Mouse (Mus musculus): ENCODE data around the gene Fam216a. TPM values are rescaled to one million over a fixed set of nuclear protein-coding genes. Genes with fewer than 3 reads are reported as not detected.
"Not testable (repeated sequence)": the region's sequence is repeated elsewhere in the genome, so short reads cannot be mapped to it uniquely, and the experiment has no call there.

Fam216a gene
- total RNA-seq, 4 experiments from 2014 or later: 11.6 to 14.3 (median 12.7) TPM

DNA sequence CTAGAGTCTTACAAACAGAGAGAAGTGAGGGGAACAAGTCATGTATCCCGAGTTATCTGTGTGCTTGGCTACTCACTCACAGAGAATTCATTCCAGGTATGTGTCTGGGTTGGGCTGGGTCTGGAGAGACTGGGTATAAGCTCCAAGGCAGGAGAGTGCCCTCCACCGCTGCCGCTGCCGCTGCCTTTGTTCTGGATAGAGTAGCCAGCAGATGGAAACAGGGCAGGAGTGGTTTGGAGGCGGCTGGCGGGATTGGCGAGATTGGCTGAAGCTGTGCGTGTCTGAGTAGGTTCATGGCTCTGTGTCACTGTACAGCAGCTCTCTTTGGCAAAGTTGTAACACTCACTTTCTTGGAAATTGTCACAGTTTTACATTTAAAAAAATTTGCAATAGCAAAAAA lies 48.6 kb downstream of the Fam216a start:
- DNase-seq (ENCODE audit: low spot score): no peak

DNA sequence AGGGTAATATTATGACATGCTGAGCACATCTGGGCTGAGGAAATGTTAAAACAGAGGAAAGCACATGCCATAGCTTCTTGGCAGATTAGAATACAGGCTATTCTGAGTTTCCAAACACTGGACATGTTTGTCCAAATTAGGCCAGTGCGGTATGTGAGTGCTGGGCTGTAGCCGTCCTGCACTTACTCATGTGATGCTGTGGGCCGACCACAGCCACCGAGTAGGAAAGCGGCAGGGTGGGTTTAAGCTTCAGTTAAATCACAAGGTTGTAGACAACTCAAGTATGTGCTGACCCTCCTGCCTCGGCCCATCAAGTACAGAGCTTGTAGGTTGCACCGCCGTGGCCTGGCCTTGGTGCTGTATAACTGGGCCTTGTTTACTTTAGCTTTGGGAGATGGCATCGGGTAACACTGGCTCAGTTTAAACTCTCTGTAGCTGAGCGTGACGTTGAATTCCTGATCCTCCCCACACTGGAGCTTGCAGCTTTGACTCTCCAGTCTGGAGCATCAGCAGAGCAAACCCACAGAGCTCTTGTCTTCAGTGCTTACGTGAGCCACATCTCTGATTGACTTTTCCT lies 51.9 kb downstream of the Fam216a start:
- no peak for DNase-seq (ENCODE audit: low spot score)

DNA sequence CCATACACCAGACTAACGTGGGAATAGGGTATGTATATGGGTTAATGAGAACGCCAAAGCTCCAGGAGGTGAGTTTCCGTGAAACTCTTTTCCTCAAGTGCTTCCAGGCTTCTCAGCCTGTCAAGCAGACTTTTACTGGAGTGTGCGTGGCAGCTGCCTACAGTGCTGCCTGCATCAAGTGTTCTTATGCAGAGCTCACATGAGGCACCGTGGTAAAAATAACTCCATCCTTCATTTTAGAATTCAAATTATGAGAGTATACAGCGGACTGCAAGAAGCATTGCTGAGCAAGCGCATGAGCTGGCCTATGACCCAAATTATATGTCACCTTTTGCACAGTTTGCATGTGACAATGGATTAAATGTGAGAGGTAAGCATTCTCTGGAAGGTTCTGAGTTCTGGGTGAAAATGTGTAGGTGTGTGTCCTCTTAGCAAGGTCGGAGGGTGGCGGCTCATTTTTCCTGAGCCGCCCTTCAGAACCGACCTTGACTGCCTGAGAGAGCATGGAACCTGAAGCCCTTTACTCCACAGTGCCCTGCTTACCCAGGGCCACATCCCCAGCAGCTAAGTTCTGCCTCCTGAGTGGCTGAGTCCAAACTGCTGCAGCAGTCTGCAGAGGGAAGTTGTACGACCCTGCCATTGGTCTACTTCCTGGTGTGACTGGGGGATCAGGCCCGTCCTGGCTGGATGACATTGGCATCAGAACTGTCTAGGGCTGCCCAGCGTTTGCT lies 52.5 kb downstream of the Fam216a start:
- DNase-seq (ENCODE audit: low spot score): peak; percentile 38

DNA sequence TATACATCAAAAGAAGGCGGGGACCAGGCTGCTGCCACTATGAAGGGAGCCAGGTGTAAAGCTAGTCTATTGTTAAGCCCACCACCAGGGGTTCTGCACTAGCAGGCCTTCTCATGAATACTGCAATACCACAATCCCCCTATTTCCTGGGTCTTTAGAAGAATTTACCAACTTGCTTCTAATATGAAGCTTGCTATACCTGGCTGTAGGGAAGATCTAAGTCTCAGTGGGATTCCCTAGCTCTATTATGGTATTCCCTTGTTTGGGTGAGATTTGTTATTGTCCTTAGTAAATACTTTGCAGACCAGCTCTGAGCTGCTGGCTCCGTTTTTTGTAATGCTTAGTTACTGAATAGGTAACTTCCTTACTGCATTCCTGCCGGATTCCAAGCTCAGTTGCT lies 53.2 kb downstream of the Fam216a start:
- not testable (repeated sequence) for DNase-seq (ENCODE audit: low spot score)

DNA sequence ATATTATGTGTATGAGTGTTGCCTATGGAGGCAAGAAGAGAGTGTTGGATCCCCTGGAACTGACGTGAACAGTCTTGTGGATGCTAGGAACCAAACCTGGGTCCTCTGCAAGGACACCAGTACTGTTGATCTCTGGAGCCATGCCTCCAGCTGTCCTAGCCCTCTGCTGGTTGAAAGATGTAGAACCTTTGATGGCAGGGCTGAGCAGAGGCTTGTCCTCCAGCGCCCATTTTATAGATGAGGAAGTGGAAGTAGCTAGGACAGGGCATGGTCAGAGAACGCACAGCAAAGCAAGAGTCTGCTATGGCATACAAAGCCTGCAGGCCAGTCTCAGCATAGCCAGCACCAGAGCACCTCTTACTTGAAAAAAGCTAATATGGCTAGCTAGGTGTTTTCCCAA lies 54.1 kb downstream of the Fam216a start:
- peak; percentile 48 for DNase-seq (ENCODE audit: low spot score)

DNA sequence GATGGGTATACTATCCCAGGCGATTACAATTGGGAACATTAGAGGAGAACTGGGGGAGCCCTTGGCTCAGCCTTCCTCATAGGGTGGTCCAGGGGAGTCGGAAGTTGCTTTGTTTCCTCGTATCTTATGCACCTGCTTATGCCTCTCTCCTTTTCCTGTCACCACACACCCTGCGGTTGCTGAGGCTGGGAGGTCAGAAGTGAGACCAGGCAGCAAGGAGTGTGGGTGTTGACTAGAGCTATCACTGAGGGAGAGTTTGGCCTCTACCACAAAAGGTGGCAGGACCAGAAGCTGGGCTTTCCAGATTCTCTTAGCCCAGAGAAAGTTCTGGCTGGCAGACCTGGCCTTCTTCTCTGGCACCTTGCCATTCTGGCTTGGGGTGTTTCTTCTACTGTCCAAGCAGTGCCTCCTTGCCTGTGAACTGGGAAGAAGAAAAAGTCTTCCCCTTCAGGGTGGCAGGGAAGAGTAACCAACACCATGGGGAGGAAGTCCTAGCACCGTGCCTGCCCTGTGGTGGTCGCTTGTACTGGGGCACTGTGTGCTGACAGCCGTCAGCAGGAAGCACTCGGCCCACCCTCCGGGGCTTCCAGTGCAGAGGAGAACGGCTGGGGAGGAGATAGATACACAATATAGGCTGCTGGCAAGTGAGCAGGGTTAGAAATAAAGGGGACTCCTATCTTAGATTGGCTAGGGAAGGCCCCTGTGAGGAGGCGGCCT lies 54.7 kb downstream of the Fam216a start:
- no peak for DNase-seq (ENCODE audit: low spot score)

DNA sequence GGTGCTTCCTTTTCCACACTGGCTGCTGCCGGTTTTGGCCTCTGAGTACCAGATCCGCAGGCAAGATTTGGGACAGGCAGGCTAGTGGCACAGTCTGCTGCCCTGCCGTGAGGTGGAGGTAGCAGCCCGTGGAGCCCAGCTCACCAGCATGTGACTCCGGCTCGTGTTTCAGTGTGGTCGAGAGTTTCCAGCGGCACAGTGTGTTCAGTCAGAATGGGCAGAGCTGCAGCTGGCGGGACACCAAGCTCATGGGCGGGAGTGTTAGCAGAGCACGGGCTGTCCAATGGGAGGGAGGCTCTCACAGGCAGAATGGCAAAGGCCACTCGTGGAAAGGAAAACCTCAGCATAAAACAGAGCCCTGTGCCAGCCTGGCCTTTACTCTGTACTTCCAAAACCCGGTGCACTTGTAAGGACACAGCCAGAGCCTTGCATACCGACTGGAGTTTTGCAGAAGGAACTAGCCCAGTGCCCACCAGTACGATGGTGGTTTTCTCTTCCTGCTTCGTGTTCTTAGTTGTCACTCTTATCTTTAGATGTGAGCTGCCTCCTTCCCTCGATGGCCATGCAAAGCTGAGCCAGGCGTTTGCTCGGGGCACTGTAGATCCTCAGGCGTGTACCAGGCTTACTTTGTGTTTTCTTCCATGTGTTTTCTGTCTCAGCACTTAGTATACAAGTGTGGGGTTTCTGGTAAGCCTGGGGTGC lies 57.0 kb downstream of the Fam216a start:
- peak; percentile 93 for DNase-seq (ENCODE audit: low spot score)

Other genes with a start within 250 kb of the Fam216a start
- gene Ccdc63, start 231.5 kb downstream of the Fam216a start, total RNA-seq (2022): under 1 TPM in 1 of 4 experiments, not detected in 3; 0.37 TPM
- 100 to 1,000 TPM in 3 of 4 experiments, 10 to 100 TPM in 1; 98.9 to 113 (median 108) TPM for gene Ppp1cc, start 214.1 kb downstream of the Fam216a start, total RNA-seq (2022)
- gene Hvcn1, start 165.6 kb downstream of the Fam216a start, total RNA-seq (2022): 1 to 10 TPM; 1.1 to 1.8 (median 1.5) TPM
- 1 to 10 TPM; 3.5 to 5.1 (median 3.8) TPM for gene Tctn1, start 107.9 kb downstream of the Fam216a start, total RNA-seq (2022)
- 100 to 1,000 TPM; 103 to 141 (median 121) TPM for gene Pptc7, start 88.0 kb downstream of the Fam216a start, total RNA-seq (2022)
- 1 to 10 TPM in 3 of 4 experiments, under 1 TPM in 1; 0.89 to 1.9 (median 1.3) TPM for gene Rad9b, start 18.1 kb downstream of the Fam216a start, total RNA-seq (2022)
- 100 to 1,000 TPM in 2 of 4 experiments, 10 to 100 TPM in 2; 91.9 to 113 (median 101) TPM for gene Vps29, start 18.0 kb downstream of the Fam216a start, total RNA-seq (2022)
- gene Gpn3, start 488 bp downstream of the Fam216a start, total RNA-seq (2022): 10 to 100 TPM; 25.3 to 32.1 (median 30.4) TPM
- gene Arpc3, start 19.5 kb upstream of the Fam216a start, total RNA-seq (2022): 10 to 100 TPM; 84.9 to 93.6 (median 88.1) TPM
- gene Anapc7, start 49.3 kb upstream of the Fam216a start, total RNA-seq (2022): 10 to 100 TPM; 30.2 to 35.9 (median 33.9) TPM
- gene Atp2a2, start 129.9 kb upstream of the Fam216a start, total RNA-seq (2022): over 10,000 TPM; 11,934 to 13,904 (median 12,774) TPM
- 10 to 100 TPM; 64.5 to 96.2 (median 80.6) TPM for gene Ift81, start 242.2 kb upstream of the Fam216a start, total RNA-seq (2022)

Data from heart, adult 8-10 months (tissue).